Mouse (Mus musculus) thymus, postnatal 14 days (tissue): Measurements from ENCODE around the gene Tmem240.
"Not testable (repeated sequence)": the region's sequence is repeated elsewhere in the genome, so short reads cannot be mapped to it uniquely, and the experiment has no call there.

ENCODE experiments used
- DNase-seq: peaks from one replicate; pipeline ENCODE4 v3.0.0; 2021

Gene Tmem240

GRCm38 (mm10) chr4:155735788-155736187 lies 1.2 kb downstream of the Tmem240 start:
- no peak for DNase-seq

- no peak for DNase-seq
Observed at GRCm38 (mm10) chr4:155736421-155736820, 1.8 kb downstream of the Tmem240 start.

- no peak for DNase-seq
Observed at GRCm38 (mm10) chr4:155738262-155738661, 3.7 kb downstream of the Tmem240 start.

- no peak for DNase-seq
Observed at GRCm38 (mm10) chr4:155739152-155739551, 4.6 kb downstream of the Tmem240 start.

- no peak for DNase-seq
Observed at GRCm38 (mm10) chr4:155739741-155740636, 5.4 kb downstream of the Tmem240 start.

GRCm38 (mm10) chr4:155740681-155741080 lies 6.1 kb downstream of the Tmem240 start:
- not testable (repeated sequence) for DNase-seq

- DNase-seq = no peak
Observed at GRCm38 (mm10) chr4:155742684-155743083, 8.1 kb downstream of the Tmem240 start.

- DNase-seq = no peak
Observed at GRCm38 (mm10) chr4:155744474-155744873, 9.9 kb downstream of the Tmem240 start.

GRCm38 (mm10) chr4:155745136-155745535 lies 10.5 kb downstream of the Tmem240 start:
- no peak for DNase-seq

GRCm38 (mm10) chr4:155746036-155746548 lies 11.5 kb downstream of the Tmem240 start:
- DNase-seq = no peak

GRCm38 (mm10) chr4:155746575-155747490 lies 12.2 kb downstream of the Tmem240 start:
- no peak for DNase-seq

- DNase-seq = no peak
Observed at GRCm38 (mm10) chr4:155757011-155757410, 22.4 kb downstream of the Tmem240 start.

GRCm38 (mm10) chr4:155759862-155760612 lies 25.4 kb downstream of the Tmem240 start:
- peak; percentile 56 for DNase-seq

GRCm38 (mm10) chr4:155760613-155761355 lies 26.2 kb downstream of the Tmem240 start, which contains the start of gene Atad3a:
Gene Atad3a, minus strand, starts transcription at chr4:155761093.
- peak; percentile 96 for DNase-seq

- peak; percentile 18 for DNase-seq
Observed at GRCm38 (mm10) chr4:155761356-155762099, 26.9 kb downstream of the Tmem240 start.

GRCm38 (mm10) chr4:155762357-155762756 lies 27.8 kb downstream of the Tmem240 start:
- DNase-seq = no peak

- DNase-seq = no peak
Observed at GRCm38 (mm10) chr4:155769496-155769879, 34.9 kb downstream of the Tmem240 start.

- DNase-seq = peak; percentile 85
Observed at GRCm38 (mm10) chr4:155769880-155770512, 35.4 kb downstream of the Tmem240 start.

GRCm38 (mm10) chr4:155770626-155771025 lies 36.0 kb downstream of the Tmem240 start:
- DNase-seq = no peak

- DNase-seq = no peak
Observed at GRCm38 (mm10) chr4:155771706-155772105, 37.1 kb downstream of the Tmem240 start.
